ENCODE assay signal across 9 mouse cellular contexts in the genomic region with DNA sequence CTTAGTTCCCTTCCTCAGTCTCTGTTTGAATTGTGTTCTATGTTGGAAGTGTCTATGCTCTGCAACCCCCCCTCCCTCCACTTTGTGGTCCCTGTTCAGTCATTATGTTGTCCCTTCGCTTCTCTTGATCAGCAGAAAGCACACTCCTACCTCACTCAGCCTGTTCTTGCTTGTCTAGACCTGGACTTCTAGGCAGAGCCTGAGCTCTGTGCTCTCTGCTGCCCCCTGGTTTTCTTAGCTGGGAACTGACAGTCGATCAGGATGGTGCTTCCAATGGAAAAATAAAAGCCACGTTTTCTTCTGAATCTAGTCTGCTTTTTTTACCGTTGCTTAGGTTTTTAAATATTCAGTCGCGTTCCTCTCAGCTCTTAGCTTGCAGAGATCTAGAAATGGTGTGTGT. TPM values are rescaled to one million over a fixed set of nuclear protein-coding genes. Genes with fewer than 3 reads are reported as not detected.
DNase-seq lines count a peak whose midpoint lies in the region; ATAC-seq lines count a peak whose summit lies in the region.
"Had no signal": no experiment of that assay in that cellular context is flagged by ENCODE, and none has a peak within 500 bp of the region (broad histone marks: within the 10 kb centered on the region; RNA-seq: fewer than 3 reads in every experiment).

No protein-coding gene starts in this region.

- DNase-seq in MEL-GATA-1-ER (ENCODE audit: extremely low read depth, low read depth), result peak; percentile 41
- peak; percentile 56 for DNase-seq in c-Kit-positive CD71-positive TER-119-positive erythroid progenitor cells, embryonic 14.5 days (ENCODE audit: low spot score)
- DNase-seq in hindbrain, embryonic 14.5 days (ENCODE audit: low spot score), result peak; percentile 91
- DNase-seq in layer of hippocampus, postnatal 25 days (ENCODE audit: extremely low spot score in 1 of 2, low spot score in 1 of 2), result peak; percentile 53 to 86
- peak; percentile 84 for DNase-seq in right cerebral cortex, postnatal 4 days

- no peaks in the 10 kb centered on the region for H3K9me3 ChIP-seq in forebrain, embryonic 12.5 days
- H3K9me3 ChIP-seq in hindbrain, embryonic 14.5 days (ENCODE audit: control insufficient read depth, low read length), result no peaks in the 10 kb centered on the region
- H3K9me3 ChIP-seq: limb, embryonic 15.5 days had no signal

- peaks cover 5% of the 10 kb centered on the region; the same call in 1 of the 2 replicates for H3K27me3 ChIP-seq in forebrain, embryonic 12.5 days
- H3K27me3 ChIP-seq in hindbrain, embryonic 14.5 days (ENCODE audit: control insufficient read depth, insufficient read depth, low read length), result no peaks in the 10 kb centered on the region
- H3K27me3 ChIP-seq: limb, embryonic 15.5 days had no signal

- H3K9ac ChIP-seq in forebrain, embryonic 12.5 days, result no peak overlapping the region
- H3K9ac ChIP-seq in hindbrain, embryonic 14.5 days, result no peak overlapping the region
- H3K9ac ChIP-seq: limb, embryonic 15.5 days had no signal

- H3K4me3 ChIP-seq in forebrain, embryonic 12.5 days (replicated peaks), result no peak overlapping the region
- H3K4me3 ChIP-seq in hindbrain, embryonic 14.5 days (replicated peaks; ENCODE audit: low read length), result no peak overlapping the region
- H3K4me3 ChIP-seq: limb, embryonic 15.5 days had no signal

- 11% methylated on average over 6 of the region's 6 CpGs for WGBS in forebrain, embryonic 12.5 days
- 16% methylated on average over 6 of the region's 6 CpGs for WGBS in hindbrain, embryonic 14.5 days

- H3K36me3 ChIP-seq in forebrain, embryonic 12.5 days (replicated peaks), result peaks cover 15% of the 10 kb centered on the region
- H3K36me3 ChIP-seq in hindbrain, embryonic 14.5 days (replicated peaks; ENCODE audit: control insufficient read depth, insufficient read depth), result no peaks in the 10 kb centered on the region

- no peaks in the 10 kb centered on the region for H3K4me1 ChIP-seq in forebrain, embryonic 12.5 days
- H3K4me1 ChIP-seq in hindbrain, embryonic 14.5 days (replicated peaks; ENCODE audit: control insufficient read depth, insufficient read depth, low read length), result peaks cover 7% of the 10 kb centered on the region; the same call in 1 of the 2 replicates

- ATAC-seq in forebrain, embryonic 12.5 days (ENCODE audit: low FRiP score), result peak; percentile 57; the same call in 1 of the 2 replicates
- 0 out of 2 replicates have a peak, but pooled peaks have one; percentile 63 for ATAC-seq in hindbrain, embryonic 14.5 days (ENCODE audit: low FRiP score)
- peak; percentile 87 for ATAC-seq in megakaryocyte progenitor cell, adult 5-6 weeks (replicated peaks; ENCODE audit: poor library complexity)
- no peak for ATAC-seq in activated CD4-positive, CD25-positive, alpha-beta regulatory T cell, adult 4 months

- no peak overlapping the region for H3K27ac ChIP-seq in forebrain, embryonic 12.5 days
- no peak overlapping the region for H3K27ac ChIP-seq in hindbrain, embryonic 14.5 days
- H3K27ac ChIP-seq: limb, embryonic 15.5 days had no signal

- no peak overlapping the region for H3K4me2 ChIP-seq in forebrain, embryonic 12.5 days
- no peak overlapping the region for H3K4me2 ChIP-seq in hindbrain, embryonic 14.5 days (replicated peaks)
- H3K4me2 ChIP-seq: limb, embryonic 15.5 days had no signal

RNA-seq across cellular contexts. Expression of a gene that starts 1.3 kb away (rescaled TPM):
- 1.1 and 1.5 TPM in 2 replicates for polyA plus RNA-seq in forebrain, embryonic 12.5 days (2016; fragmentation: Nextera tagmentation; extraction: Ambion mirVana)
- polyA plus RNA-seq in hindbrain, embryonic 14.5 days (2014; fragmentation: Nextera tagmentation; extraction: Ambion mirVana), result 0.26 and 0.72 TPM in 2 replicates
- total RNA-seq in layer of hippocampus, postnatal 25 days (2021), result under 1 TPM; 0.32 to 0.61 TPM
- total RNA-seq in megakaryocyte progenitor cell, adult 5-6 weeks (2015), result not detected in 2 replicates
- not detected in 2 replicates for total RNA-seq in megakaryocyte progenitor cell, adult 5-6 weeks (2017)
- not detected for polyA plus RNA-seq in activated CD4-positive, CD25-positive, alpha-beta regulatory T cell, adult 4 months (2017; shearing (Covaris generic))

RNA-seq across cellular contexts. Expression of a gene that starts 17.4 kb away (rescaled TPM):
- 19.0 and 19.1 TPM in 2 replicates for polyA plus RNA-seq in forebrain, embryonic 12.5 days (2016; fragmentation: Nextera tagmentation; extraction: Ambion mirVana)
- polyA plus RNA-seq in hindbrain, embryonic 14.5 days (2014; fragmentation: Nextera tagmentation; extraction: Ambion mirVana), result 2.8 and 3.5 TPM in 2 replicates
- 10 to 100 TPM in 1 of 2 experiments, 1 to 10 TPM in 1; 8.0 to 10.5 TPM for total RNA-seq in layer of hippocampus, postnatal 25 days (2021)
- total RNA-seq in megakaryocyte progenitor cell, adult 5-6 weeks (2015), result 1.1 and 1.9 TPM in 2 replicates
- 4.0 and 5.6 TPM in 2 replicates for total RNA-seq in megakaryocyte progenitor cell, adult 5-6 weeks (2017)
- polyA plus RNA-seq in activated CD4-positive, CD25-positive, alpha-beta regulatory T cell, adult 4 months (2017; shearing (Covaris generic)), result 1 to 10 TPM; 3.7 to 5.0 TPM

RNA-seq across cellular contexts. Expression of a gene that starts 17.6 kb away (rescaled TPM):
- polyA plus RNA-seq in forebrain, embryonic 12.5 days (2016; fragmentation: Nextera tagmentation; extraction: Ambion mirVana), result not detected in 2 replicates
- polyA plus RNA-seq in hindbrain, embryonic 14.5 days (2014; fragmentation: Nextera tagmentation; extraction: Ambion mirVana), result 0.22 and 0.25 TPM in 2 replicates
- under 1 TPM; 0.20 to 0.70 TPM for total RNA-seq in layer of hippocampus, postnatal 25 days (2021)
- not detected in 2 replicates for total RNA-seq in megakaryocyte progenitor cell, adult 5-6 weeks (2015)
- not detected in 2 replicates for total RNA-seq in megakaryocyte progenitor cell, adult 5-6 weeks (2017)
- polyA plus RNA-seq in activated CD4-positive, CD25-positive, alpha-beta regulatory T cell, adult 4 months (2017; shearing (Covaris generic)), result not detected

RNA-seq across cellular contexts. Expression of a gene that starts 17.7 kb away (rescaled TPM):
- 53.4 and 59.0 TPM in 2 replicates for polyA plus RNA-seq in forebrain, embryonic 12.5 days (2016; fragmentation: Nextera tagmentation; extraction: Ambion mirVana)
- polyA plus RNA-seq in hindbrain, embryonic 14.5 days (2014; fragmentation: Nextera tagmentation; extraction: Ambion mirVana), result 12.3 and 16.5 TPM in 2 replicates
- total RNA-seq in layer of hippocampus, postnatal 25 days (2021), result 1 to 10 TPM; 4.7 to 6.1 TPM
- 23.3 and 23.8 TPM in 2 replicates for total RNA-seq in megakaryocyte progenitor cell, adult 5-6 weeks (2015)
- 8.5 and 8.7 TPM in 2 replicates for total RNA-seq in megakaryocyte progenitor cell, adult 5-6 weeks (2017)
- 10 to 100 TPM; 29.2 to 36.6 TPM for polyA plus RNA-seq in activated CD4-positive, CD25-positive, alpha-beta regulatory T cell, adult 4 months (2017; shearing (Covaris generic))

RNA-seq across cellular contexts. Expression of a gene that starts 28.5 kb away (rescaled TPM):
- 0.14 TPM in 1 of 2 replicates, not detected in the other for polyA plus RNA-seq in forebrain, embryonic 12.5 days (2016; fragmentation: Nextera tagmentation; extraction: Ambion mirVana)
- not detected in 2 replicates for polyA plus RNA-seq in hindbrain, embryonic 14.5 days (2014; fragmentation: Nextera tagmentation; extraction: Ambion mirVana)
- total RNA-seq in layer of hippocampus, postnatal 25 days (2021), result under 1 TPM in 1 of 2 experiments, not detected in 1; 0.26 TPM
- total RNA-seq in megakaryocyte progenitor cell, adult 5-6 weeks (2015), result 0.34 and 0.39 TPM in 2 replicates
- total RNA-seq in megakaryocyte progenitor cell, adult 5-6 weeks (2017), result 0.64 TPM in 1 of 2 replicates, not detected in the other
- under 1 TPM in 1 of 2 experiments, not detected in 1; 0.36 TPM for polyA plus RNA-seq in activated CD4-positive, CD25-positive, alpha-beta regulatory T cell, adult 4 months (2017; shearing (Covaris generic))
- polyA plus RNA-seq: limb, embryonic 15.5 days had no signal

Comparison
In these comparisons a context has a peak if more than half of its experiments do, and no peak if none do; other contexts are left out.
1. DNase-seq: peak in every context shown above with its lines; median percentile 91 in hindbrain, embryonic 14.5 days; 84 in right cerebral cortex, postnatal 4 days; 70 in layer of hippocampus, postnatal 25 days; 56 in c-Kit-positive CD71-positive TER-119-positive erythroid progenitor cells, embryonic 14.5 days; 41 in MEL-GATA-1-ER.